Mouse (Mus musculus) bone marrow macrophage, adult 2 months (primary cell): ENCODE results near the gene Adamts7. TPM values are rescaled to one million over a fixed set of nuclear protein-coding genes. Genes with fewer than 3 reads are reported as not detected.

Source experiments
- H3K27ac ChIP-seq: 2 replicates; pipeline ENCODE4 v1.5.1; 2012; ENCODE audit warnings: low read depth, low read length; ENCODE audit not compliant: insufficient read depth
- H3K4me1 ChIP-seq: 2 replicates; pipeline ENCODE4 v1.6.1; 2012; ENCODE audit warnings: low read length; ENCODE audit not compliant: control insufficient read depth, insufficient read depth
- H3K4me3 ChIP-seq: 2 replicates; pipeline ENCODE4 v1.5.1; 2012; ENCODE audit warnings: mild to moderate bottlenecking, low read length, moderate library complexity; ENCODE audit not compliant: insufficient read depth
- CTCF ChIP-seq: IDR thresholded peaks from 2 replicates; pipeline ENCODE4 v1.5.1; 2012; ENCODE audit warnings: low read depth, mild to moderate bottlenecking, low read length, moderate library complexity
- POLR2A ChIP-seq: IDR thresholded peaks from 2 replicates; pipeline ENCODE4 v1.6.1; 2012; ENCODE audit warnings: mild to moderate bottlenecking, low read depth, low read length, borderline replicate concordance
- polyA plus RNA-seq: library from polyadenylated mRNA; stranded (reverse); fragments of >200 nt; gene quantifications from 2 replicates; pipeline ENCODE4 v1.2.4, GENCODE M21; 2012; ENCODE audit not compliant: missing spikeins, insufficient read depth, insufficient read length

Adamts7 gene
- polyA plus RNA-seq, 1 experiment = not detected

- Histone ChIP-seq H3K4me1 (peaks cover 70% of the 10 kb centered on the region), H3K27ac (peak overlapping the region; percentile 84), H3K4me3 (no peak overlapping the region)
- TF ChIP-seq CTCF = no peak
- no peak for TF ChIP-seq POLR2A
These were observed 70.2 kb downstream of the Adamts7 start for GRCm38 (mm10) chr9:90232781-90233690.

- H3K27ac ChIP-seq = peak overlapping the region; percentile 89
- no peak for TF ChIP-seq POLR2A
- H3K4me1 ChIP-seq = peaks cover 71% of the 10 kb centered on the region
- H3K4me3 ChIP-seq = no peak overlapping the region
These were observed 71.1 kb downstream of the Adamts7 start for GRCm38 (mm10) chr9:90233906-90234419.

- no peak for TF ChIP-seq POLR2A
- no peak for TF ChIP-seq CTCF
- H3K27ac ChIP-seq = peak overlapping the region; percentile 89
- H3K4me1 ChIP-seq = peaks cover 71% of the 10 kb centered on the region
- no peak overlapping the region for H3K4me3 ChIP-seq
These were observed 71.9 kb downstream of the Adamts7 start for GRCm38 (mm10) chr9:90234786-90235185.

GRCm38 (mm10) chr9:90235258-90235882 is 72.5 kb downstream of the Adamts7 start:
- H3K4me1 ChIP-seq = peaks cover 69% of the 10 kb centered on the region
- H3K4me3 ChIP-seq = no peak overlapping the region

GRCm38 (mm10) chr9:90236817-90237216 is 73.9 kb downstream of the Adamts7 start:
- no peak for TF ChIP-seq CTCF
- TF ChIP-seq POLR2A = no peak
- no peak overlapping the region for H3K4me3 ChIP-seq
- peak overlapping the region; percentile 94 for H3K27ac ChIP-seq
- H3K4me1 ChIP-seq = peaks cover 64% of the 10 kb centered on the region

More at GRCm38 (mm10) chr9:90235258-90235882, 72.5 kb downstream of the Adamts7 start:
- peak overlapping the region; percentile 94 for H3K27ac ChIP-seq
- no peak for TF ChIP-seq POLR2A
- TF ChIP-seq CTCF = no peak

GRCm38 (mm10) chr9:90237232-90238062 is 74.6 kb downstream of the Adamts7 start:
- Histone ChIP-seq H3K27ac (peak overlapping the region; percentile 94), H3K4me1 (peaks cover 60% of the 10 kb centered on the region), H3K4me3 (no peak overlapping the region; the same call in 1 of the 2 replicates)
- TF ChIP-seq CTCF = no peak
- no peak for TF ChIP-seq POLR2A

GRCm38 (mm10) chr9:90240560-90240959 is 77.7 kb downstream of the Adamts7 start:
- Histone ChIP-seq H3K4me3 (no peak overlapping the region), H3K4me1 (peaks cover 63% of the 10 kb centered on the region), H3K27ac (no peak overlapping the region)
- TF ChIP-seq CTCF = no peak

GRCm38 (mm10) chr9:90241041-90241440 is 78.2 kb downstream of the Adamts7 start:
- Histone ChIP-seq H3K27ac (no peak overlapping the region), H3K4me1 (peaks cover 58% of the 10 kb centered on the region)
- TF ChIP-seq CTCF = no peak
- no peak for TF ChIP-seq POLR2A

GRCm38 (mm10) chr9:90241618-90242017 is 78.7 kb downstream of the Adamts7 start:
- Histone ChIP-seq H3K4me3 (no peak overlapping the region), H3K27ac (no peak overlapping the region), H3K4me1 (peaks cover 52% of the 10 kb centered on the region)
- TF ChIP-seq CTCF = peak; percentile 47; the same call in 1 of the 2 replicates
- TF ChIP-seq POLR2A = no peak

More at GRCm38 (mm10) chr9:90241041-90241440, 78.2 kb downstream of the Adamts7 start:
- no peak overlapping the region for H3K4me3 ChIP-seq

GRCm38 (mm10) chr9:90242291-90242690 is 79.4 kb downstream of the Adamts7 start:
- no peak overlapping the region for H3K27ac ChIP-seq
- H3K4me3 ChIP-seq = no peak overlapping the region
- peaks cover 46% of the 10 kb centered on the region for H3K4me1 ChIP-seq
- TF ChIP-seq CTCF (no peak), POLR2A (no peak)
